Mouse (Mus musculus) neural tube, embryonic 13.5 days (tissue): ENCODE results near the gene Armc6. TPM values are rescaled to one million over a fixed set of nuclear protein-coding genes. Genes with fewer than 3 reads are reported as not detected.

ENCODE experiments used
- ATAC-seq: fragments of 200-750 bp; cut with Nextera tagmentation; 2 replicates; pipeline ENCODE4 v1.8.0; 2017; ENCODE audit warnings: low read depth, mild to moderate bottlenecking, moderate TSS enrichment, moderate library complexity
- H3K27ac ChIP-seq: fragments of 300-500 bp; sonication (generic); replicated peaks from 2 replicates; pipeline ENCODE4 v1.5.1; 2015; ENCODE audit warnings: moderate library complexity, mild to moderate bottlenecking, inconsistent platforms
- H3K27me3 ChIP-seq: fragments of 300-500 bp; sonication (generic); 2 replicates; pipeline ENCODE4 v1.6.1; 2015; ENCODE audit warnings: mild to moderate bottlenecking, inconsistent platforms
- H3K36me3 ChIP-seq: fragments of 300-500 bp; sonication (generic); 2 replicates; pipeline ENCODE4 v1.6.1; 2015; ENCODE audit warnings: mild to moderate bottlenecking, inconsistent platforms
- H3K4me1 ChIP-seq: fragments of 300-500 bp; sonication (generic); replicated peaks from 2 replicates; pipeline ENCODE4 v1.6.1; 2015; ENCODE audit warnings: inconsistent platforms
- H3K4me2 ChIP-seq: fragments of 300-500 bp; sonication (generic); 2 replicates; pipeline ENCODE4 v1.6.1; 2015; ENCODE audit warnings: inconsistent platforms, mild to moderate bottlenecking, moderate library complexity
- H3K4me3 ChIP-seq: fragments of 300-500 bp; sonication (generic); 2 replicates; pipeline ENCODE4 v1.5.1; 2015; ENCODE audit warnings: mild to moderate bottlenecking, inconsistent platforms
- H3K9ac ChIP-seq: fragments of 300-500 bp; sonication (generic); 2 replicates; pipeline ENCODE4 v1.6.1; 2015; ENCODE audit warnings: moderate library complexity, mild to moderate bottlenecking, inconsistent platforms
- H3K9me3 ChIP-seq: fragments of 300-500 bp; sonication (generic); 2 replicates; pipeline ENCODE4 v1.6.1; 2016; ENCODE audit warnings: inconsistent platforms
- WGBS: fragments of 180-500 bp; shearing (Covaris S2); methylation state at CpG from one replicate; pipeline ENCODE4 v1.1.7; 2015; 5-methylcytosine and 5-hydroxymethylcytosine counted together
- polyA plus RNA-seq: library from polyadenylated mRNA; unstranded; fragments of >200 nt; fragmentation: Nextera tagmentation; extraction: Ambion mirVana; gene quantifications from 2 replicates; pipeline ENCODE4 v1.2.1, GENCODE M21; 2015

Gene Armc6
- polyA plus RNA-seq, 1 experiment from 2014 or later, result 85.7 TPM

DNA sequence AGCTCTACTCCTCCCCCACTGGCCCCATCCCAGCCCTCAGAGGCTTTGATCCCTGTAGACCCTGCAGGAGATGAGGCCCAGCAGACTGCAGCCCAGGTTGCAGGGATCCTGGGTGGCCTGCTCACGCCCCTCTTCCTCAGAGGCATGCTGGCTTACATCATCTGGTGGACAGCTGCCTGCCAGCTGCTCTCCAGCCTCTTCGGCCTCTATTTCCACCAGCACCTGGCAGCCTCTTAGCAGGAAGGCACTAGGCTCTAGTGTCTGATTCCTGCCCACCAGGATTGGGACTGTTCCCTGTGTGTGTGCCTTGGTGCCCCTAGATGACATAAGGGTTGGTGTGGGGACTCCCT is 52.4 kb downstream of the Armc6 start:
- Histone ChIP-seq H3K4me1 (no peaks in the 10 kb centered on the region; the same call in 1 of the 2 replicates), H3K9me3 (no peaks in the 10 kb centered on the region), H3K4me3 (no peak overlapping the region), H3K4me2 (no peak overlapping the region), H3K27me3 (no peaks in the 10 kb centered on the region), H3K36me3 (peaks cover 51% of the 10 kb centered on the region), H3K27ac (peak overlapping the region; percentile 14; the same call in 1 of the 2 replicates), H3K9ac (no peak overlapping the region)
- ATAC-seq, result no peak
- WGBS, result 29% methylated on average over 2 of the region's 2 CpGs

DNA sequence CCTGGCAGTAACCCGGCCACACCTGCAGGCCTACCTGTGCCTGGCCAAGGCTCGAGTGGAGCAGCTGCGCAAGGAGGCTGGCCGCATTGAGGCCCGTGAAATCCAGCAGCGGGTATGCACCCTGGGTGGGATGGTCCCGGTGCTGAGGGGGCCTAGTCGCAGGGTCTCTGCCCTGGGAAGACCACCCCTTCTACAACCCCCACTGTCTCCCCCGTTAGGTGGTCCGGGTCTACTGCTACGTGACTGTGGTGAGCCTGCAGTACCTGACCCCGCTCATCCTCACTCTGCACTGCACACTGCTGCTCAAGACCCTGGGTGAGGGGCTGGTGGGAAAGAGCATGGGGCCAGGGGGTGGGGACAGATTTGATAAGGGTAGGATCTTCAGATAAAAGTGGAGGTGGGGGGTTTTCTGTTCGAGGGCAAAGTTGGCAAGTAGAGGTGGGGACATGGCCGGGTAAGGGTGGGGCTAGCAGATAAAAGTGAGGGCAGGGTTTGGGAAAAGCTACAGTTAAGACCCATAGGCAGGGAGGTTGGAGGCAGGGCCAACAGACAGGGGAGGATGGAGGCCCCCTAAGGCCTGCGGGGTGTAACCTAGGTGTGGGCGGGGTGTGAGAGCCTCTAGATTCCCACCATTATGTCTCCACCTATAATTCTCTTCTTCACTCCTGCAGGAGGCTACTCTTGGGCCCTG is 52.9 kb downstream of the Armc6 start:
- ATAC-seq, result peak; percentile 12; the same call in 1 of the 2 replicates
- WGBS, result 73% methylated on average over 16 of the region's 16 CpGs
- Histone ChIP-seq H3K9me3 (no peaks in the 10 kb centered on the region), H3K4me1 (no peaks in the 10 kb centered on the region; the same call in 1 of the 2 replicates), H3K36me3 (peaks cover 53% of the 10 kb centered on the region), H3K27ac (peak overlapping the region; percentile 14; the same call in 1 of the 2 replicates), H3K27me3 (no peaks in the 10 kb centered on the region), H3K4me2 (no peak overlapping the region), H3K4me3 (no peak overlapping the region), H3K9ac (no peak overlapping the region)

DNA sequence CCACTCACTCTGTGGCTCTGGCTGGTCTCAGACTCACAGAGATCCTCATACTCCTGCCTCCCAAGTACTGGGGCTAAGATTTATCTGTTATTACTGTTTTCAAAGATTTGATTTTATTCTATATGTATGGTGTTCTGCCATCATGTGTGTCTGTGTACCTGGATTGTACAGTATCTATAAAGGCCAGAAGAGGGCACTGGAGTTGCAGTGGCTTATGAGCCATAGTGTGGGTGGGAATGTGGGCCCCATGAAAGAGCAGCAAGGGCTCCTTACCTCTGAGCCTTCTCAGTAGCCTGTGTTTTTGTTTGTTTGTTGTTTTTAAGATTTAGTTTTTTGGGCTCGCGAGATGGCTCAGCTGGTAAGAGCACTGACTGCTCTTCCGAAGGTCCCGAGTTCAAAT is 55.2 kb downstream of the Armc6 start:
- Histone ChIP-seq H3K4me3 (no peak overlapping the region), H3K4me2 (no peak overlapping the region), H3K36me3 (peaks cover 53% of the 10 kb centered on the region), H3K9me3 (no peaks in the 10 kb centered on the region), H3K27me3 (no peaks in the 10 kb centered on the region), H3K9ac (no peak overlapping the region), H3K27ac (no peak overlapping the region), H3K4me1 (peaks cover 5% of the 10 kb centered on the region)
- no peak for ATAC-seq
- WGBS, result 96% methylated on average over 4 of the region's 4 CpGs

DNA sequence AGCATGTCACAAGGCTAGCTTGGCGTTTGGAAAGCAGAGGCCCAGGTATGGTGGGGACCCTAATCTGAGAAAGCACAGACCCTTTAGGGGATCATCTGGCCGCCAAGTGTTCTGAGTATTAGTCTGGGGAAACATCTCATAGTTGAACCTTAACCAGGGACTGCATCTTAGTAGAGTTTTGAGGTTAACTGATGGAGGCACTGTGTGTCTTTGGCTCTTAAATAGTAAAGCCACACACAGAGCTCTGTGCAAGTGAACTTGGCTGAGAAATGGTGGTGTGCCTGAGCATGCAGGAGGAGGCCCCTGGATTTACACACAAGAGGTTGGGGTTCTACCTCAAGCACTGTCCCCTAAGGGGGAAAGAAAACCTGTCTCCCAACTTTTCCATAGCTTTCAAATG is 56.0 kb downstream of the Armc6 start:
- WGBS, result 90% methylated on average over 2 of the region's 2 CpGs
- H3K36me3 ChIP-seq, result peaks cover 52% of the 10 kb centered on the region
- H3K4me2 ChIP-seq, result no peak overlapping the region
- H3K4me1 ChIP-seq, result peaks cover 14% of the 10 kb centered on the region
- no peak overlapping the region for H3K27ac ChIP-seq
- H3K9ac ChIP-seq, result no peak overlapping the region
- H3K9me3 ChIP-seq, result no peaks in the 10 kb centered on the region
- H3K4me3 ChIP-seq, result no peak overlapping the region
- ATAC-seq, result no peak
- no peaks in the 10 kb centered on the region for H3K27me3 ChIP-seq

DNA sequence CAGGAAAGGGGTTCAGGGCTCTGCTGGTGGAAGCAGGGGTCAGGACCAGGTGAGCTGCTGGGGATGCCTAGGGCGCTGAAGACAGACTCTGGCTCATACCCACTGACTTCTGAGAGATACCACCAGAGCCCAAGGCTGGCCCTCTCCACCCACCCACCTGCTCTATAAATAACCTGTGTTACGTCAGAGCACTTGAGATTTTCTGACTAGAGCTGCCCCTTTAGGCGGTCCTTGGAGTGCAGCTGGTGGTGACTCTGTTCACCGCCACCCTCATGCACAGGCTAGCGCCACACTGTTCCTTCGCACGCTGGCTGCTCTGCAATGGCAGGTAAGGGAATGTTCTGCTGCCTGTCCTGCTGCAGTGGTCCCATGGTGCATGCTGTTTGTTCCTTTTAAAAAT is 60.2 kb downstream of the Armc6 start:
- 89% methylated on average over 7 of the region's 7 CpGs for WGBS
- Histone ChIP-seq H3K4me1 (peaks cover 24% of the 10 kb centered on the region), H3K27me3 (no peaks in the 10 kb centered on the region), H3K9ac (peak overlapping the region; percentile 43; the same call in 1 of the 2 replicates), H3K36me3 (peaks cover 19% of the 10 kb centered on the region), H3K9me3 (no peaks in the 10 kb centered on the region), H3K27ac (no peak overlapping the region), H3K4me3 (no peak overlapping the region), H3K4me2 (no peak overlapping the region)
- no peak for ATAC-seq

DNA sequence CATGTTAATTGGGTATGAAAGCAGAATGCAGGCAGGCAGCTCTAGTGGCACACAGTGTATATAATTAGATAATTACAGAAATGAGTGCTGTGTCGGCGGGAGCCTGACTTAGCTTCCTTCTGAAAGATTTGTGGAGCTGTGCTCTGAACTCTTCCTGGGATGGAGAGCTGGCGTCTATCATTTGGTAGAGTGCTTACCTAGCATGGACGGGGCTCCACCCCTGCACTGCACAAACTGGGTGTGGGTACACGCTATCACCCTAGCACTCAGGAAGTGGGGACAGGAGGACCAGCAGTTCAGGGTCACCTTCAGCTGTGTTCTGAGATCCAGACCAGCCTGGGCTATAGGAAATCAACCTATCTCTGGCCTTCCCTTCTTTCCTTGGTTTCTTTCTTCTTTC is 60.9 kb downstream of the Armc6 start:
- no peak for ATAC-seq
- Histone ChIP-seq H3K4me1 (peaks cover 24% of the 10 kb centered on the region), H3K36me3 (peaks cover 15% of the 10 kb centered on the region), H3K9ac (peak overlapping the region; percentile 80; the same call in 1 of the 2 replicates), H3K27ac (no peak overlapping the region), H3K9me3 (no peaks in the 10 kb centered on the region), H3K4me2 (peak overlapping the region; percentile 58; the same call in 1 of the 2 replicates), H3K4me3 (peak overlapping the region; percentile 66; the same call in 1 of the 2 replicates), H3K27me3 (no peaks in the 10 kb centered on the region)
- WGBS, result 84% methylated on average over 5 of the region's 5 CpGs

DNA sequence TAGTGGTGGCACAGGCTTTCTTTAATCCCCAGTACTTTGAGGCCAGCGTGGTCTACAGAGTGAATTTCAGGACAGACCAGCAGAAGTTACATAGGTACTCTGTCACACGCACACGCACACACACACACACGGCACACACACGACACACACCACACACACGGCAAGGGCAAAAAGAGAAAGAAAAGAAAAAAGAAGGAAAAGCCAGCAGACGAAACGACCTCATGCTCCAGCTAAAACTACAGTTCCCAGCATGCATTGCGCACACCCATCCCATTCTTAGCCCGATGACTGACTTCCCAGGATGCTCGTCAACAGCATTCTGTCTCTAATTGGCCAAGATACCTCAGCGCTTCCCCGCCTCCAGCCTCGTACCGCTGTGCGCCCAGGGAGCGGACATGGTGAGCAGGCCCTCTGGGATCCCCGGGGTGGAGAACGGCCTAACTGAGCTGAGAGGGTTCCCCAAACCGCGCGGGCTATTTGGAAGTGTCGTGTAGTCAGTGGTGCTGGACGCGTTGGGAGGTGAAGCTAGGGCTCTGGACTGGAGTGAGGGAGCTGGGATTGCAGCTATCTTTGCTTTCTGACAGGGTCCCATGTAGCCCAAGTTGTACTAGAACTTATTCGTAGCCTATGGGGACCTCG is 62.1 kb downstream of the Armc6 start, which contains the start of gene Tmem161a:
Gene Tmem161a (plus strand): TSS at position 314 of the 639 bp plus-strand sequence.
- Histone ChIP-seq H3K9me3 (no peaks in the 10 kb centered on the region), H3K4me2 (peak within 1 kb of the TSS; percentile 58), H3K4me1 (peaks cover 24% of the 10 kb centered on the region), H3K27ac (0 out of 2 replicates have a peak within 1 kb of the TSS, but pooled peaks have one; percentile 24), H3K4me3 (peak within 1 kb of the TSS; percentile 66), H3K9ac (peak within 1 kb of the TSS; percentile 80), H3K36me3 (peaks cover 6% of the 10 kb centered on the region), H3K27me3 (peaks cover 5% of the 10 kb centered on the region; the same call in 1 of the 2 replicates)
- ATAC-seq, result peak; percentile 96
- WGBS, result 3% methylated on average over 27 of the region's 27 CpGs

DNA sequence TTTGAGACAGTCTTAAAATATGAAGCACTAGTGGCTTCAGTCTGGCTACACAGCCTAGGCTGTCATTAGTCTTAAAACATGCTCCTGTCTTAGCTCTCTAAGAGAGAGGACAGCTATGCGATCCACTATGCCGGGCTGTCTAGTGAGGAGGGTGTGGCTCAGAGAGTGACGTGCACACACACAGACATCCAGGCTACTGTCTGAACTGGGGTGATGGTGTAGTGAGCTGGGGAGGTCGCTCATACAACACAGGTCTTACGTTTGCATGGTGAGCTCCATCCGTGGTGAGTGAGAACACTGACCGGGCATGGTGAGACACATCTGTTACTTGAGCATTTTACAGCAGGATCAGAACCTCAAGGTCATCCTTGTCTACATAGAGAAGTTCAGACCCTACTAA is 63.0 kb downstream of the Armc6 start:
- no peak overlapping the region for H3K9ac ChIP-seq

DNA sequence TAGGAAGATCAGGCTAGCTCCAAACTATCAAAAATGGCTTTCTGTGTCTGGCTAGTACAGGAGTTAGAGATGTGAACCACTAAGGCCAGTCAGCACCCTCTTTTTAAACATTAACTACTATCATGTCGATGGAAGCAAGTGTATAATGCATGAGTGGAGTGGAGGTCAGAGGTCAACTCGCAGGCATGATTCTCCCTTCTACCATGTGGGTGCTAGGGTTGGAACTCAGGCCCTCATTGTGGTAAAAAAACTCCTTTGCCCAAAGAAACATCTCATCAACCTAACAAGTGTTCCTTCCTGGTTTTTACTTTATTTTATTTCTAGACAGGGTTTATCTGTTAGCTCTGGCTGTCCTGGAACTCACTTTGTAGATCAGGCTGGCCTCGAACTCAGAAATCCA is 63.5 kb downstream of the Armc6 start:
- H3K36me3 ChIP-seq, result no peaks in the 10 kb centered on the region
- H3K27me3 ChIP-seq, result peaks cover 14% of the 10 kb centered on the region
- no peak for ATAC-seq
- H3K27ac ChIP-seq, result no peak overlapping the region
- no peak overlapping the region for H3K4me3 ChIP-seq
- no peaks in the 10 kb centered on the region for H3K9me3 ChIP-seq
- WGBS, result 80% methylated on average over 3 of the region's 3 CpGs
- peaks cover 32% of the 10 kb centered on the region for H3K4me1 ChIP-seq
- H3K9ac ChIP-seq, result no peak overlapping the region
- H3K4me2 ChIP-seq, result no peak overlapping the region

More for the DNA sequence above, 63.0 kb downstream of the Armc6 start:
- H3K27me3 ChIP-seq, result peaks cover 9% of the 10 kb centered on the region
- no peak overlapping the region for H3K4me3 ChIP-seq
- H3K27ac ChIP-seq, result no peak overlapping the region
- ATAC-seq, result no peak
- WGBS, result 88% methylated on average over 7 of the region's 7 CpGs
- no peaks in the 10 kb centered on the region for H3K36me3 ChIP-seq
- H3K4me1 ChIP-seq, result peaks cover 32% of the 10 kb centered on the region
- peak overlapping the region; percentile 58; the same call in 1 of the 2 replicates for H3K4me2 ChIP-seq
- H3K9me3 ChIP-seq, result no peaks in the 10 kb centered on the region

Other genes with a start within 250 kb of the Armc6 start
- 30.6 and 31.8 TPM in 2 replicates for gene Gatad2a, start 238.1 kb downstream of the Armc6 start, polyA plus RNA-seq
- 68.1 and 68.7 TPM in 2 replicates for gene Mau2, start 191.7 kb downstream of the Armc6 start, polyA plus RNA-seq
- 57.7 and 59.2 TPM in 2 replicates for gene Sugp1, start 191.7 kb downstream of the Armc6 start, polyA plus RNA-seq
- 1.3 and 1.7 TPM in 2 replicates for gene Tm6sf2, start 161.5 kb downstream of the Armc6 start, polyA plus RNA-seq
- 0.35 and 0.51 TPM in 2 replicates for gene Hapln4, start 151.0 kb downstream of the Armc6 start, polyA plus RNA-seq
- 131 and 136 TPM in 2 replicates for gene Ncan, start 113.6 kb downstream of the Armc6 start, polyA plus RNA-seq
- 34.8 and 40.6 TPM in 2 replicates for gene Nr2c2ap, start 103.1 kb downstream of the Armc6 start, polyA plus RNA-seq
- gene Rfxank, start 95.3 kb downstream of the Armc6 start, polyA plus RNA-seq, result 11.9 and 12.6 TPM in 2 replicates
- gene Borcs8, start 95.0 kb downstream of the Armc6 start, polyA plus RNA-seq, result 54.5 and 56.0 TPM in 2 replicates
- 0.52 and 0.53 TPM in 2 replicates for gene Mef2b, start 94.8 kb downstream of the Armc6 start, polyA plus RNA-seq
- 46.6 and 47.4 TPM in 2 replicates for gene Tmem161a, start 62.1 kb downstream of the Armc6 start, polyA plus RNA-seq
- 5.5 and 6.4 TPM in 2 replicates for gene Slc25a42, start 22.2 kb downstream of the Armc6 start, polyA plus RNA-seq
- gene Sugp2, start 240 bp downstream of the Armc6 start, polyA plus RNA-seq, result 64.8 and 72.5 TPM in 2 replicates
- gene Homer3, start 48.4 kb upstream of the Armc6 start, polyA plus RNA-seq, result 49.6 and 52.1 TPM in 2 replicates
- 41.9 and 51.9 TPM in 2 replicates for gene Ddx49, start 68.0 kb upstream of the Armc6 start, polyA plus RNA-seq
- gene Cope, start 68.1 kb upstream of the Armc6 start, polyA plus RNA-seq, result 271 and 278 TPM in 2 replicates
- gene Cers1, start 81.3 kb upstream of the Armc6 start, polyA plus RNA-seq, result 23.3 and 26.2 TPM in 2 replicates
- 2.4 and 3.3 TPM in 2 replicates for gene Gdf1, start 95.4 kb upstream of the Armc6 start, polyA plus RNA-seq
- 16.3 and 17.3 TPM in 2 replicates for gene Upf1, start 118.8 kb upstream of the Armc6 start, polyA plus RNA-seq
- gene Comp, start 139.1 kb upstream of the Armc6 start, polyA plus RNA-seq, result 0.55 and 1.8 TPM in 2 replicates
- 33.7 and 35.9 TPM in 2 replicates for gene Crtc1, start 205.1 kb upstream of the Armc6 start, polyA plus RNA-seq
- gene Klhl26, start 242.5 kb upstream of the Armc6 start, polyA plus RNA-seq, result 25.6 and 27.6 TPM in 2 replicates